Mouse (Mus musculus) urinary bladder, postnatal 14 days (tissue): ENCODE data around the gene Il1r2.

Source experiments
- DNase-seq: peaks from one replicate; pipeline ENCODE4 v3.0.0; 2021; ENCODE audit warnings: low spot score

The Il1r2 gene

DNA sequence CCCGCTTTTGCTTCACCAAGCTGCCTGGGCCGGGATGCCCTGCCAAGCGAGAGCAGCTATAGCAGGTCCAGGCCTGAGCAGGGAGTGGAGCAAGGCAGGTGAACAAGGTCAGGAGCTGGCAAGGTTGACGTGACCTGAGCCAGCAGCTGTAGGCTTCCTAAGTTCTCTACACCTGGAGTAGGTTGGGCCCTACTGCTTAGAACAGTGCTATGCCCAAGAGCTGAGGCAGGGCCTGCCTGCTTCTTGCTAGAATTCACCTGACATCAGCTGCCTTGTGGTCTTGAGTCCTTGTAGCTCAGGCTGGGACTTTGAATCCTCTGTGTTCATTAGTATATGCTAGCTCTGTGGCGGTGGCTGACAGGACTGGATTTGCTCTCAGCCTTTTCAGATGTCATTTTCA lies at the start of gene Il1r2:
Gene Il1r2 (plus strand): TSS at position 301 of the 400 bp plus-strand sequence.
- DNase-seq: peak; percentile 14

DNA sequence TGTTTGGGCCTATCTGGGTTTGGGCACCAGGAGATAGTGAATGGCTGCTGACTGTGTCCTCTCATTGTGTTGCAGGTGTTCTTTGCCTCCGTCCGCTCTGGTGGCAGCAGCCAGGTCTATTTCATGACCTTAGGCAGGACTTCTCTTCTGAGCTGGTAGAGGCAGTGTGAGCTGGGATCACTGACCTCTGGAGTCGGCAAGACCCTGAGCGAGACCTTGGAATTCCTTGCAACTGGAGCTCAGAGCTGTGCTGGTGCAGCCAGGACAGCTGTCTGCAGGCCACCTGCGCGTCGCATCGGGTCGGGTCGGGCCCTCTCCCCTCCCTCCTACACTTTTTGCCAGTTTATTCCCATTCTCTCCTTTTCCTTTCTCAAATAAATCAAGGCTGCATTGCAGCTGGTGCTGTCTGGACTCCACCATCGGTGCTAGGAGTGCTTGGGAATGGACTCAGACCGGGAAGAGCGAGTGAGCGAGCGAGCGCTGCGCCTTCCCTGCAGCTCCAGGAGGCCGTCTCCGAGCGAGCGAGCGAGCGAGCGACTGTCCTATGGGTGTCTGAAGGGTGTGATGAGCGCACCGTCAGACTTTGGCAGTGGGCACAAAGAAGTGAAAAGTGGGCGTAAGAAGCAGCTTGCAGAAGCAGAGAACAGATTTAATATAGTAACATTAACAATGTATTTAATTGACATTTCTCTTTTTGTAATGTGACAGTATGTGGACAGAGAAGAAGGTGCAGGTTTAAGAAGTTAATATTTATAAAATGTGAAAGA lies 49.1 kb upstream of the Il1r2 start:
- no peak for DNase-seq

DNA sequence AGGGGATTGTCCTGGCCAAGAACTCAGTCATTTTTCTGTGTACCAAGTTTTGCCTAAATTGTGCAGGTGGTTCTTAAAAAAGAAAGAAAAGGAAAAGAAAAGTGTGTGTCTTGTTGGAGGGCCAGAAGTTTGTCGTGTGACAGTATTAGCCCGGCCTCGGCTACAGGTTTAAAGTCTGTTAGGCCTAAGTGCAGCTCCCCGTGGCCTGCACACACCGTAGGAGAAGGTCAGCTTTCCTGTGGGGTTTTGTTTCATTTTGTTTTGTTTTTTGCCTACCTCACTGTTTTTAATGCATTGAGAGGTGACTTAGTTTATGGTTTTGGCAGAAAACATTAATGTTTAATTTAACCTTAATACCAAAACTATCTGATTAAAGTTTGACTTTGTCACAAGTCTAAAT lies 48.5 kb upstream of the Il1r2 start:
- no peak for DNase-seq

DNA sequence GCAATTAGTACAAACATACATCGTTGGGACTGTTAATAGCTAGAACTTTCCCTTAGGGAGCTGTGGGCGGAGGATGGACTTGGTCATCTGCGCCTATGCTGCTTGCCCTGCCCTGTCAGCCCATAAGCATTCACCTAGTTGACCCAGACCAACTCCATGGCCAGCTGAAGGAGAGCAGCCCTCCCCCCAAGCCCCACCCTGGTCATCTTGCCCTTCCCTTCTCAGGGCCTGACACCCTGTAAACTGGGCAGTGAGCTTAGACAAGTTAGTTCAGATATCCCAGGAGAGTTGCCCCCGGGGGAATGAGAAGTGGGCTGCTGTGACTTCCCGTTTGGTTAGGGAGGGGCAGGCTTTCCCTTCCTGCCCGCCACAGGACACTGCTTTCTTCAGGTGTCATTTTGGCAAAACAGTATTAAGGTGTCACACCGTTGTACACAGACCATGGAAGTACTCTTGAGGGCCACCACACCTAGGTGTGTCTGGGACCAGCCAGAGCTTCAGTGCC lies 46.7 kb upstream of the Il1r2 start:
- no peak for DNase-seq

DNA sequence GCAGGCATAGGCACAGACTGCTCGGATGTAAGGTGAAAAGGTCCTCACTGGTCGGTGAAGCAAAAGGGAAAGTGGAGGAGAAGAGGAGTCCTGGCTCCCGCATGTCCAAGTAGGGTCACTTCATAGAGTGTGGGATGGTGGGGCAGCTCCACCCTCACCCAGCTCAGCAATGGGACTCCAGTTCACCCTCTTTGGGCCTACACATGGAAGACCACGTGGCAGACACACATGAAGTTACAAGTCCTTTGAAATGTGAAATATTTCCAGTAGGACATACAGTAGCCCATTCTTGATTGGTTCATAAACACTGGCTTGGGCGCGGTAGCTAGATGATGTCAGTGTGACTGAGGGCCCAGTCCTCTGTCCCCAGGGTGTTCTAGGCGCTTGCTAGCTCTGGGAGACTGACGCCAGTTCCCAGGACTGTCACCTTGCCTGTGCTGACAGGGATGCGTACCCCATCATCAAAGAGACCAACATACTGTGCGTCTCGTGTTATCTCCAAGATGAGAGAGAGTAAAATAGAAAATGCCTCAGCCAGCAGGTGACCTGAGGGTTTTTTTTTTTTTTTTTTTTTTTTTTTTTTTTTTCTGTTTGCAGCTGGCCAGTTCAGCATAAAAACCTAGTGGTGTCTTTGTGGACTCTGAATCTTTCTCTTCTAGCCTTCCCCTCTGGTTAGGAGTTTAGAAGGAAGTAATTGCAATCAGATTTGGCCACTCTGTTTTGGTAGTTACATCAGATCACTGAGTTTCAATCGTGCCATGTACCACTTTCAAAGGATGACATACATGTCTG lies 45.5 kb upstream of the Il1r2 start:
- DNase-seq: no peak

DNA sequence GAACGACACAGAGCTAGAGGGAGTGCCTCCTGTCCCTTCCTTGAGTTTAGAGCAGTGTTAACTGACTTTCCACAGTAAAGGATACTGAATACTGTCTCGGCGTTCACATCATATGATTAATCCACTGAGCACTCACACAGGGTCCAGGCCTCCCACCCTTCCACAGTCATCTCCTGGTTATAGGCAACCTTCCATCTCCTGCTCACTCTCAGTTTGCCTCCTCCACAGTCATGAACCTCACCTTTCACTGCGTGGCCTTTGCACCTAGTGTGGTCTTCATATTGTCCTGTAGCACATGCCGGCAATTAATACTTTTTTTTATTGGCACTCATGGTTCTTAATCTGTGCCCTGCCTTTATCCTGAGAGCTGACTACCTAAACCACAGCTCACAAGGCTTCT lies 44.3 kb upstream of the Il1r2 start:
- no peak for DNase-seq

DNA sequence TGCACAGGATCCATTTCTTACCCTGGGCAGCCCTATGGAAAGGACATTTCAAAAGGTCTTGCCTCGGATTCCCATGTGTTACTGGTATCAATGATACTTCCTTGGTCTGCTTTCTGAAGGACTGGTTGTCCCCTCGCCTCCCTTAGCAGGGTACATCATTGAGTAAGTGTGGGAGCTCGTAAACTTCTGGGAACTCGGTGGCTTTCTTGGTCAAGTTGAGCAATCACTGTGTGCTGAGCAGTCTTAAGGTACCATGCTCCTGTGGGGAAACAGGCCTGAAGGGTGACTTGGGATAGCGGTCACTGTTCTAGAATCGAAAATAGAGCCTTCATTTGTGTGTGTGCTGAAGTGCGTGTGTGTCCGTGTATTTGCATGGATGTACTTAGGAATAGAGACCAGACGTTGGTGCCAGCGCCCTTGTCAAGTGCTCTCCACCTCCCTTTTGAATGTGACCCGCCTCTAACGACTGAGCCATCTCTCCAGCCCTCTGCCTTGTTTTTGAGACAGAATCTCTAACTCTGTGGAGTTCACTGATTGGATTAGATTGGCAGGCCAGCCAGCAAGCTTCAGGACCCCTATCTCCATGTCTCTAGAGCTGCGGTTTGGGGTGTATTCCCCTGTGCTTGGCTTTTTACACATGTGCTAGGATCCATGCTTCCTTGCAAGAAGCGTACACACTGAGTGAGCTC lies 43.4 kb upstream of the Il1r2 start:
- no peak for DNase-seq

DNA sequence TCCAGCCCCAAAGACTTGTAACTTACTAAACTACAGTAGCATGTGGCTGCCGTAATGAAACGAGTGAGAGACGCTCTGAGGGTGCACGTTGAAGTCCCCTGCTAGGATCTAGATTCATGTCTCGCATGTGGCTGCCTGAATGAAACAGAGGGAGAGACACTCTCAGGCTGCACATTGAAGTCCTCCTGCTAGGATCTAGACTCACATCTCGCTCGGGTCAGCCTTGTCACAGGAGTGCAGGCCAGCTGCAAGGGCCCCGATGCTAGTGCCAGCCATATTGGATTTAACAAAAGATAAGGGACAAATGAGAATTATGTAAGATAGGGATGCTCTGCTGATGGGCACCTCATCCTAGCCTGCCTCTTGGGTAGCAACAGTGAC lies 42.9 kb upstream of the Il1r2 start:
- DNase-seq: no peak

DNA sequence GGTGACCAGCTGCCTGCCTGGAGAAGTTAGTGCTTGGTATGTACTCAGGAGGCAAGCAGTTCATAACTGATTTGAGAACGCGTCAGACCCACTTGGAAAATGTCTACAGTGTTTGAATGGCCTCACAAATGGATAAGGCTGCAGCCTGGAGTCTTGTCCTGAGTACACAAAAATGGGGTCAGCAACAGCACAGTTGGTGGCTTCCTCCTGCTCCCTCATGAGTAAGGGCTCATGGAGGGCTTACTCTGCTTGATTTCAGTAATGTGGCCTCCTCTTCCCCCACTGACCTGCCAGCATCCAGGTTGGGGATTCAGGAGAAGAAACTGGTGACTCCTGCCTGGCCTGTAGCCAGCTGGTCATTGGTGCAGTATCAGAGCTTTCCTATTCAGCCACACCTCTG lies 42.3 kb upstream of the Il1r2 start:
- no peak for DNase-seq

DNA sequence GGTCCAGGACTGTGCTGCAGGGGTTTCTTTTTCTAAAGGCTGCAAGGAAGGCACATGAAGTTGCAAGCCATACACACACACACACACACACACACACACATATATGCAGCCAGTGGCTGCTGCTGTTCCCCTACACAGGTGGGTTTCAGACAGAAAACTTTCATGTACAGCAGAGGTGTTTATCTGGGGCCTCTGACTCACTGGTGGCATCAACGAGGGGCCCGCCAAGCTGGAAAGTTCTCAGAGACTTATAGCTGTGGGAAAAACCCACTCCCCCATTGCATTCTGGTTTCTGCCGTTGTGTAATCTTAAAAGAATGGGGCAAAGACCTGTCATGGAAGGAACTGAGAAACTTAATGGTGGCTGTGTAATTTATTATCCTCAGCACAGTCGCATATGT lies 40.6 kb upstream of the Il1r2 start:
- DNase-seq: no peak

DNA sequence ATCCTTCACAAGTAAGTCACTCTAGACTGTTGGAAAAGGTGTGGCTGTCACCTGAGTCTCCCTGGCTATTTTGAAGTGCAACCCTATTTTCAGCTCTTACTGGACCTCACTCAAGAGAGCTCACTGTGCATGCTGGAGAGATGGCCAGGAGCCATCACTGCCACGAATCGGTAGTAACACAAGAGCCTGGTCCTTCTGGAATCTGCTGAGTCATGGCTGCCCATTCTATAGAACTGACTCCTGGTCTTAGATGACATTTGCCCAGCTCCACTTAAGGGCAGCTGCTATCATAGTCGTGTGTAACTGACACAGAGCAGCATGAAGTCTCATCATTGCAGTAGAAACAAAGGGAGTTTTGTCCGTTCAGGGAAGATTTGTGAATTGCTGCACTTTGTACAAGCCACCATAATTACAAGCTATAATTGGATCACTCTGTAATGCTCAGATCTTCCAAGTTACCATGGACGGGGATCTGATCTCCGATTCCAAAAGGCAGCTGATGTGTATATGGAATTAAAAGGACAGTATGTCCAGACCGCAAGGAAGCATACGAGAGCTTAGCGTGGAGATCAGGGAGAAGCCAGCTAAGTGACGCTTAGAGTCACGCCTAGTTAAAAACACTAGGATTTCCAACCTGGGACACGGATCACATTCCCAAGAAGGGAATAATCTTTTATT lies 40.0 kb upstream of the Il1r2 start:
- no peak for DNase-seq

DNA sequence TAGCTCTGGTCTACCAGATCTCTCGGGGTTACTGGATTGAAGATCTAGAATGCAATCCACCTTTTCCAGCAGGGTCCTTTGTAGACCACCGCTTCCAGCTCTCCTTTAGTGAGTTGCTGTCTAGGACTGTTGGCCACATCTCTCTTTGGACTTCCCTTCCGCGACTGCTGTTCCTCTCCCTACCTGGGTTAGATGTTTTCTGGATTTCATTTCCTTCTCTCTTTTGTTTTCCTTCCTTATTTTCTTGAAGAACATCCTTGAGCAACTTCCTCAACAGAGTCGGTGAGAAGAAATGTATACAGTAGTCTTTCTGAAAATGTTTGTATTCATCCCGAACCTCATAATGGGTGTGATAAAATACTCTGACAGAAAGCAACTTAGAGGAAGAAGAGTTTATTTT lies 36.0 kb upstream of the Il1r2 start:
- DNase-seq: no peak

DNA sequence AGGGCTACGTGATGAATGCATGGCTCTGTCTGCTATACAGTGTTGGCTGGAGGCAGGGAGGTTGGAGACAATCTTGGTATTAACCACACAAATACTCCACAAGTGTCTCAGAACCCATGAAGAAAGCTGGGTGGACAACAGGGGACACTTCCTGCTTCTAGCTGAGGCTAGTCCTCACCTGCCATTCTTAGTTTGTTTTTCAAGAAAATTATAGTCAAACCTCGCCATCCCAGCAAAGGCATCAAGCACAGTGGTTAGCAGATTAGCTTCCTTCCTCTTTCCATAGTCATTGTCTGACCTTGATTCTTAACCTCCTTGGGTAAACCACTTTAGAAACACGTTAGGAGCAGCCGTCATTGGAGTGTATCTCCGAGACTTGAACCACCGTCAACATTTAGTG lies 28.2 kb upstream of the Il1r2 start:
- no peak for DNase-seq

DNA sequence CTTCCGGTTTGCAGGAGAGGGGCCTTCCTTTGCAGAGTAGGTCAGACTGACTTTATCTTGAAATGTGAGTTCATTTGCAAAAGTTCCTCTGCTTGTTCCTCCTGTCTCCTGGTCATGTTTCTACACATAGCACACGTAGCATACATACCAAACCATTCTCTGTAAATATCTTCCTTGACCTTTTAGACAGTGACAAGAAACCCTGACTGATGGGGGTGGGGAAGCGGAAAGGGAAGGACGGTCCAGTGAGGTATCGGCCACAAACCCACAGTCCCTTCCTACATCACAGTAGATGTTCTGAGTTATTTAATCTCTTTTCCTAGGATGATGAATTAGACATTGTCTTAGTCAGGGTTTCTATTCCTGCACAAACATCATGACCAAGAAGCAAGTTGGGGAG lies 27.3 kb upstream of the Il1r2 start:
- no peak for DNase-seq

DNA sequence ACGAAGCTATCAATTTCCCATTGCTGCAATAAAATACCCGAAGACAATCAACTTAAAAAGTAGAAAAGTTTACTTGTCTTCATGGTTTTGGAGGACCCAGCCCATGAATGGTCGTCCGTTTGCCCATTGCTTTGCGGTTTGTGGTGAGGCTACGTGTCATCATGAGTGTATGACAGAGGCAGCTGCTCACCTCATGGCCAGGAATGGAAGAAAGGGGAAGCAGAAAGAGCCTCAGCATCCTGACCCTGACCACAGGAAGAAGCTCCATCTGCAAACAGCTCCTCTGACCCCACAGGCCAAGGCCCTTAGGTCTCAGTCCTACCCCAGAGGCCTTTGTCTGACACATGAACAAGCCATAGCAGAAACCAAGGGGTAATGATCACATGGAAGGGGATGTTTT lies 22.7 kb upstream of the Il1r2 start:
- no peak for DNase-seq

DNA sequence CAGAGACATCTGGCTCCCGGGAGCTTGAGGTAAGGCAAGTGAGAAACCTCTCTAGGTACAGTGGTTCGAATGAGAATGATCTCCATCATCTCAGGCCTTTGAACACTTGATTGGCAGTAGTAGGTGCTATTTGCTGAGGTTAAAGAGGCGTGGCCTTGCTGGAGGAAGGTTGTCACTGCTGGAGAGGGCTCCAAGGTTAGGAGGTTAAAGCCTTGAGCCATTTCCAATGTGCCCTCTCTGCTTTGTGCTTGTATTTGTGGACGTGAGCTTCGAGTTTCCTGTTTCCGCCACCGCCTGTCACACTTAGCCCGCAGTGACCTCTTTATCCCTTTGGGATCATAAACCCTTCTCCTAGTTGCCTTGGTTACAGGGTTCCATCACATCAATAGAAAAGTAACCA lies 21.7 kb upstream of the Il1r2 start:
- no peak for DNase-seq

DNA sequence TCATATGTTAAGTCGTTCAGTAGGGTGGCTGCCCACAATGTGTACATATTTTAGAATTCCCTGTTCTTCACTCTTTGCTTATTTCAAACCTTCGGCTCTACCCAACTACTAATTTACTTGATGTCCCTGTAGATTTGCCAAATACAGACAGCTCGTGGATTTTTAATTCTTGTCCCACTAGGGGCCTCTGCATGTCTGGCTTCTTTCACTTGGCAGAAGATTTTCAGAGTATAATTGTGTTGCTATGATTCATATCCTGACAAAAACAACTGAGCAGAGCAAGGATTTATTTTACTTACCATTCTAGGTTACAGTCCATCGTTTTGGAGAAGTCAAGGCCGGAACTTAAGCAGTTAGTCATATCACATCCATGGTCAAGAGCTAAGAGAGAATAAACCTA lies 20.8 kb upstream of the Il1r2 start:
- no peak for DNase-seq

DNA sequence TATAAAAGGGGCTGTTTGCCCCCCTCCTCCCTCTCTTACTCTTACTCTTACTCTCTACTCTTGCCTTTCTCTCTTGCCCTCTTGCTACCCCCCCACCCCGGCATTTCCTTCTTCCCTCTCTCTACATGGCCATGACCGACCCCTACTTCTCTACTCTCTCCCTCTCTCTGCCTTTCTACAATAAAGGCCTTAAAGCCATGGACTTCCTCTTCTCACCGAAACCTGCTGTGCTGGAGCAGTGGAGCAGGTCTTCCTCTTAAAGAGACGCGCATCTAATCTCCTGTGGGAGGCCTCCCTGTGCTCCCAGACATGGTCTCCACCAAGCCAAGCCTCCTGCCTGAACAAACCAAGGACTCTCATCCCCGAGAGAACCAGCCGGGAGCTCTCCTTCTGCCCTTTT lies 18.8 kb upstream of the Il1r2 start:
- DNase-seq: no peak

DNA sequence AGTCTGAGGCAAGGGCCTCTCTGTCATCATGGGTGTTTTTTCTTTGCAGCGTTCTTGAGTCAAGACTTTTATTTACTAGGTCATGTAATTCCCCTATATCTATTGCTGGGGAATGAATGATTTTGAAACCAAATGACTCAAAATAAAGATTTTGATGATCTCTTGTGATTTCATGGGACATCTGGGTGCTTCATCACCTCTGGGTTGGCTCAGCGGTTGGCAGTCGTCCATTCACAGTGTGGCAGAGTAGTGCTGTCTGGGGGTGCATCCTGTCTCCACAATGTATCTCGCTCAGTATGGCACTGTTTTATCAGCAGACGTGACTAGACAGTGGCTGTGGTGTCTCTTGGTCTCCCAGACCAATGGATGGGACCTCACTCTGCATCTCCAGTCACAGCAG lies 17.9 kb upstream of the Il1r2 start:
- DNase-seq: no peak

DNA sequence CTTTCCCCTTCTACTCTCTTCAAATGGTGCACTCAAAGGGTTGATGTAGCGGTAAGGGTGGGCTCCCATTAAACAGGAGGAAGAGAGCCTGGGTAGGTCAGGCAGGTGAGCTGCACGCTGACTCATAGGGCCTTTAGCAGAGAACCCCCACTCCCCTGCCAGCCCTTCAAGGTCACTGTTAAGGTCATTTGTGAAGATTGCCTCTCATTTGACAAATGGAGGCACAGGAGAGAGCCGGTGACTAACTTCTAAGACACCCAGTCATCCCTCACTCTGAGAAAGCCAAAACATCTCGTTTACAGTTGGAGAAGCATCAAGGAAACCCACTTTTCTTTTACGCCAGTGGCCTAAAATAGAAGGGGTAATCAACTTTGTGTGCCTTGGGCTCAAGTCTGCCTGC lies 16.5 kb upstream of the Il1r2 start:
- no peak for DNase-seq

DNA sequence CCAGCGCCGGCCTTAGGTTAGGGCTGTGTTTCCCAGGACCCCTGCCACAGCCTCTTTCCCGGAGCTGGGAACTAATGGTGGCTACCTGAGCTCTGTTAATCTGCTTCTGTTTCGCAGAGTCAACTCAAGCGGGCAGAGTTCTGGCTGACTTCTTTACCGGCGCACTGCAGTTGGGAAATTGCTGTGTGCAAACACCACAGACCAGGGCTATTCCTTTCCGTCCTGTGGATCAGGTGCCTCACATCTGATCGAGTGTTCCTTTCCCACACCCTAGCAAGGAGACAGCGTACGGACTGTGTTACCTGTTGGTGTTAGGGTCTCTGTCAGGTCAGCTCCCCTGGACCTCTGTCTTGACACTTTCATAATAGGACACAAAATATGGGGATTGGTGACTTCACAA lies 15.9 kb upstream of the Il1r2 start:
- no peak for DNase-seq

DNA sequence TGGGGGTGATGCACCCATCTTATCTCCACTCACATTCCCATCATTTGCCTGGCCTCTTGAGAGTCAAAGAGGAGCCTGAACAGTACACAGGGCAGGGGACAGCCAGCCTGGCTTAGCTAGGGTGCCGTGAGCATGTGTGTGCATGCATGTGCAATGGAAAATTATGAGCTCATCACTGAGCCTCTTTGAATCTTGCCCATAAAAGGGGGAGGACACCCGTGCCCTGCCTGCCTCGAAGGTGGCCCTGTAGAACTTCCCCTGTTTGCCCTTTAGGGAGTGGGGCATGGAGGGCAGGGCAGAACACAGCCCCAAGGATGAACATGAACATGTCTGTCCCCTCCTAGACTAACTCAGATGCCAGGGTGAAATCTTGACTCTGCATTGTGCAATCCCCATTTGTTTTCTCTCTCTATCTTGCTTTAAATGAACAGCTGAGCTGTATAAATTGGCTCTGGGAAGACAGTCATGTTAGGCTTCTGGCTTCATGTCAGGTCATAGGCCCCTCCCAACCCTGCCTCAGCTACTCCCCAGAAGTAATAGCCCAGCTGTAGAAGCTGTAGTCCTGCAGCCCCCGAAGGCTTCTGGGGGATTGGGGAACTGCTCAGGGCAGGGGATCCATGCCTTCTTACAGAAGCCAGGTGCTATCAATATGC lies 14.6 kb upstream of the Il1r2 start:
- DNase-seq: no peak
